ENCODE assay signal across 9 mouse cellular contexts in the genomic region with DNA sequence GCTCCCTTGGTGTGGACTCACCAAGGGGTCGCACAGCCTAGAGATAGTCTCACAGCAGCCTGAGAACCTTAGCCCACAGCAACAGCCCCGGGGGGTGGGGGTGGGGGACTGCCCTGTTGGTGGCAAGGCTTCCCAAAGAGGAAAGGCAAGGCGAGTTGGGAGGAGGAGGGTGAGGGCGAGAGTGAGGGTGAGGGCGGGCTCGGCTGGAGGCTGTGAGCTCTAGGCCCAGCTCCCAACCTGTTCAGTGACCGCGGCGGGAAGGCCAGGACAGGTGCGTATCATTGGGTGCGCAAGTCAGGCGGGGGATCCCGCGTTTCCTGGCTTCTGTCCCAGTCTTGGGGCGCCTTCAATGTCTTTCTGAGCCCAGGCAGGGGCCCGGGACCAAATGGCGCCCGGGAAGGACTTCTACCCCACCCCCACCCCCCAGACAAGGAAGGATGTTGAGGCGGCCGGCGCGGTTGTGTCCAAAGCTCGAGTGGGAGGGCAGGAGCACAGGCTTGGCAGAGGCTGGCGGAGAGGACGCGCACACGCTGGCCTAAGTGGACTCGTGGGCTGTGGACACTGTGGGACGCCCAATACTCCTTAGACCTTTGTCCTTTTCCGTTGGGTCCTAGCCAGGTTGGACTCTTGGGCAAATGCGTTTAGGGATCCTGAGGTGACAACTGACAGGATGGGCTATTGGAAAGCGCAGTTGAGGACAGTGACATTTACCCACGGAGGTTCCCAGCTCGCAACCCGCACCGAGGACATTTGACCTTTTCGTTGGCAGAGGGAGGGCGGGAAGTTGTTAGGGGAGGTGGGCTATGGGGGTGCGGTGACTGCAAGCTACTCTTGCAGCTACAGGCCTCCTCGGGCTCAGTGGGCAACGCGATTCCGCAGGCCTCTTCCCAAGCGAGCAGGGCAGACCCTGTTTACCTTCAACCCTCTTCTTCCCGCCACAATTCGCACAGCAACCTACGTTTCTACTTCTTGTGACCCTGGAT. TPM values are rescaled to one million over a fixed set of nuclear protein-coding genes. Genes with fewer than 3 reads are reported as not detected.
DNase-seq lines count a peak whose midpoint lies in the region; ATAC-seq and TF ChIP-seq lines count a peak whose summit lies in the region.
"Had no signal": no experiment of that assay in that cellular context is flagged by ENCODE, and none has a peak within 500 bp of the region (broad histone marks: within the 10 kb centered on the region; RNA-seq: fewer than 3 reads in every experiment).

No protein-coding gene starts in this region.

- DNase-seq in liver, adult 2 months (ENCODE audit: extremely low read depth, low read depth, low spot score) = peak; percentile 73
- no peak for DNase-seq in liver
- no peak for DNase-seq in layer of hippocampus, adult 9-10 months (ENCODE audit: low spot score)
- no peak for DNase-seq in urinary bladder, adult 18-20 months (ENCODE audit: low spot score in 2 of 2)
- no peak for DNase-seq in yolk sac, embryonic 10.5 days (ENCODE audit: low spot score)
- DNase-seq: gastrocnemius, postnatal 25 days had no signal

- no peak for TF ChIP-seq CTCF in liver, adult 2 months (IDR thresholded peaks at IDR 0.05; ENCODE audit: low read depth, low read length)

- H3K27me3 ChIP-seq in liver, adult 2 months (ENCODE audit: control insufficient read depth, insufficient read depth, low read length) = peaks cover 16% of the 10 kb centered on the region
- H3K27me3 ChIP-seq in hindbrain, embryonic 13.5 days = peaks cover 88% of the 10 kb centered on the region
- peaks cover 98% of the 10 kb centered on the region for H3K27me3 ChIP-seq in limb, embryonic 15.5 days
- peaks cover 71% of the 10 kb centered on the region for H3K27me3 ChIP-seq in stomach, embryonic 16.5 days (ENCODE audit: control insufficient read depth, insufficient read depth, low read length)

- H3K9ac ChIP-seq in liver, adult 2 months (ENCODE audit: low read depth, low read length) = no peak overlapping the region
- H3K9ac ChIP-seq in hindbrain, embryonic 13.5 days = no peak overlapping the region
- no peak overlapping the region for H3K9ac ChIP-seq in limb, embryonic 15.5 days
- no peak overlapping the region for H3K9ac ChIP-seq in stomach, embryonic 16.5 days (ENCODE audit: low read length)

- 4% methylated on average over 47 of the region's 47 CpGs for WGBS in liver, adult 2 months
- 2% methylated on average over 47 of the region's 47 CpGs for WGBS in hindbrain, embryonic 13.5 days
- 4% methylated on average over 47 of the region's 47 CpGs for WGBS in limb, embryonic 15.5 days
- WGBS in stomach, embryonic 16.5 days = 5% methylated on average over 47 of the region's 47 CpGs

- ATAC-seq in hindbrain, embryonic 13.5 days (ENCODE audit: low FRiP score) = no peak
- no peak for ATAC-seq in limb, embryonic 15.5 days (ENCODE audit: insufficient number of reproducible peaks, low FRiP score, low TSS enrichment, low read depth)
- ATAC-seq in stomach, embryonic 16.5 days (ENCODE audit: insufficient read depth, low FRiP score) = no peak

- H3K79me2 ChIP-seq in liver, adult 2 months (ENCODE audit: control insufficient read depth, insufficient read depth, low read length) = no peaks in the 10 kb centered on the region

- no peak overlapping the region for H3K4me3 ChIP-seq in liver, adult 2 months (ENCODE audit: insufficient read depth, low read depth, low read length)
- no peak overlapping the region; the same call in 1 of the 2 replicates for H3K4me3 ChIP-seq in hindbrain, embryonic 13.5 days
- H3K4me3 ChIP-seq in limb, embryonic 15.5 days = 0 out of 2 replicates have a peak overlapping the region, but pooled peaks have one; percentile 3
- peak overlapping the region; percentile 7; the same call in 1 of the 2 replicates for H3K4me3 ChIP-seq in stomach, embryonic 16.5 days (replicated peaks; ENCODE audit: low read length)

- no peaks in the 10 kb centered on the region for H3K9me3 ChIP-seq in hindbrain, embryonic 13.5 days
- no peaks in the 10 kb centered on the region for H3K9me3 ChIP-seq in limb, embryonic 15.5 days
- no peaks in the 10 kb centered on the region for H3K9me3 ChIP-seq in stomach, embryonic 16.5 days (replicated peaks; ENCODE audit: control insufficient read depth, low read length)

- H3K27ac ChIP-seq in liver, adult 2 months (replicated peaks; ENCODE audit: insufficient read depth, low read depth, low read length) = no peak overlapping the region
- H3K27ac ChIP-seq in hindbrain, embryonic 13.5 days = no peak overlapping the region
- no peak overlapping the region for H3K27ac ChIP-seq in limb, embryonic 15.5 days
- no peak overlapping the region for H3K27ac ChIP-seq in stomach, embryonic 16.5 days (ENCODE audit: low read length)

- H3K4me1 ChIP-seq in liver, adult 2 months (ENCODE audit: control insufficient read depth, insufficient read depth, low read length) = peaks cover 13% of the 10 kb centered on the region
- peaks cover 67% of the 10 kb centered on the region for H3K4me1 ChIP-seq in hindbrain, embryonic 13.5 days (replicated peaks)
- H3K4me1 ChIP-seq in limb, embryonic 15.5 days = peaks cover 50% of the 10 kb centered on the region
- peaks cover 21% of the 10 kb centered on the region for H3K4me1 ChIP-seq in stomach, embryonic 16.5 days (ENCODE audit: control insufficient read depth, insufficient read depth, low read length)

- TF ChIP-seq POLR2A in liver, adult 2 months (IDR thresholded peaks at IDR 0.05; ENCODE audit: extremely low read depth, insufficient read depth, low read length) = no peak

- H3K36me3 ChIP-seq in liver, adult 2 months (ENCODE audit: control insufficient read depth, insufficient read depth, low read length) = no peaks in the 10 kb centered on the region
- H3K36me3 ChIP-seq in hindbrain, embryonic 13.5 days = no peaks in the 10 kb centered on the region
- H3K36me3 ChIP-seq in limb, embryonic 15.5 days = no peaks in the 10 kb centered on the region
- no peaks in the 10 kb centered on the region for H3K36me3 ChIP-seq in stomach, embryonic 16.5 days (ENCODE audit: control insufficient read depth, insufficient read depth, low read length)

- peak overlapping the region; percentile 81 for H3K4me2 ChIP-seq in hindbrain, embryonic 13.5 days
- no peak overlapping the region for H3K4me2 ChIP-seq in limb, embryonic 15.5 days
- 0 out of 2 replicates have a peak overlapping the region, but pooled peaks have one; percentile 10 for H3K4me2 ChIP-seq in stomach, embryonic 16.5 days (ENCODE audit: low read depth, low read length)

RNA-seq across cellular contexts. Expression of a gene that starts 1.2 kb away (rescaled TPM):
- total RNA-seq in liver, adult 2 months (2014; rRNA removed) = 1.5 and 4.2 TPM in 2 replicates
- 1.1 and 1.4 TPM in 2 replicates for polyA plus RNA-seq in liver, adult 2 months (2012; rRNA removed)
- polyA plus RNA-seq in hindbrain, embryonic 13.5 days (2015; fragmentation: Nextera tagmentation; extraction: Ambion mirVana) = 28.4 and 28.9 TPM in 2 replicates
- 1.8 TPM in 2 replicates for polyA plus RNA-seq in limb, embryonic 15.5 days (2015; fragmentation: Nextera tagmentation; extraction: Ambion mirVana)
- 10.7 and 12.4 TPM in 2 replicates for polyA plus RNA-seq in stomach, embryonic 16.5 days (2015; fragmentation: Nextera tagmentation; extraction: Ambion mirVana)

Comparison
In these comparisons a context has a peak if more than half of its experiments do, and no peak if none do; other contexts are left out.
1. H3K4me3 ChIP-seq: peak in limb, embryonic 15.5 days (single experiment) and stomach, embryonic 16.5 days (single experiment); none in liver, adult 2 months (single experiment) and hindbrain, embryonic 13.5 days (single experiment).